Mouse (Mus musculus) left cerebral cortex, adult 11 months (tissue): ENCODE data around the gene Thada.

ENCODE experiments used
- DNase-seq: peaks from one replicate; pipeline ENCODE4 v3.0.0; 2022; ENCODE audit warnings: low spot score

Thada gene

DNA sequence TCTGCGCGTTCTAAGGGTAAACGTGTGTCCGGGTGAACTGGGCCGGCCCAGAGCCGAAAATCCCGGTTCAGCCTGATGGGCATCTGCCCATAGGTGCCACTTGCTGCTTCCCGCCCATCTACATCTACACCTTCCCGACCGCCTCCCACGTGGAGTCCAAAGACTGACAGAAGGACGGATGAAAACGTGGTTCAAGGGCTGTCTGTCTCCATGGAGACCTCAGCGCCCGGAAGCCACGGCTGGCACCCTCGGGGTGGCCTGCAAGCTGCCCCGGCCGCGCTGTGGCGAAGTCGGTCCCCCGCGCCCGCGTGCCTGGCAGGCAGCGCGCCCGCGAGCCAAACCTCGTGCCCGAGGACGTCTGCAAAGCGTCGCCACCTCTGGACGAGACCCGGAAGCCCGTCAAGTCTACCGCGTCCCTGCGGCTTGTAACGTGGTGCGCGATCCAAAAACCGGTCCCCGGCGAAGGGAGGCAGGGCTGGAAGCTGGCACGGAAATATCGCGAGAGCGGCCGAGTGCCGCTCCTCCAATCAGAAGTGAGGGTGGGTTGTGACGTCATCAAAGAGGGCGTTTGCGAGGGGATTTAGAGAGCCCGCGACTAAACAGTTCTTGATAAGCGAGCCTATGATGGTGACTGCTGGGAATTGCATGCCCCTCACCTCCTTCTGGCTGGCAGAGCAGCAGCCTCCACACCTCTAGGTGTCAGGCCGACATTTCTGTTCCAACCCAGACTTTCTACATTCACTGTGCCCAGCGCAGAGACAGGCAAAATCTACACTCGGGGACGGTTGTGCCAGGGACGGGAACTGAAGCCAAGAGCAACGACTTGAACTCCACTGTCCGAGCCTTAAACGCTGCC, at the start of gene Thada:
Gene Thada, minus strand, starts transcription at position 453 of the 856 bp plus-strand sequence.
- DNase-seq = peak; percentile 95

DNA sequence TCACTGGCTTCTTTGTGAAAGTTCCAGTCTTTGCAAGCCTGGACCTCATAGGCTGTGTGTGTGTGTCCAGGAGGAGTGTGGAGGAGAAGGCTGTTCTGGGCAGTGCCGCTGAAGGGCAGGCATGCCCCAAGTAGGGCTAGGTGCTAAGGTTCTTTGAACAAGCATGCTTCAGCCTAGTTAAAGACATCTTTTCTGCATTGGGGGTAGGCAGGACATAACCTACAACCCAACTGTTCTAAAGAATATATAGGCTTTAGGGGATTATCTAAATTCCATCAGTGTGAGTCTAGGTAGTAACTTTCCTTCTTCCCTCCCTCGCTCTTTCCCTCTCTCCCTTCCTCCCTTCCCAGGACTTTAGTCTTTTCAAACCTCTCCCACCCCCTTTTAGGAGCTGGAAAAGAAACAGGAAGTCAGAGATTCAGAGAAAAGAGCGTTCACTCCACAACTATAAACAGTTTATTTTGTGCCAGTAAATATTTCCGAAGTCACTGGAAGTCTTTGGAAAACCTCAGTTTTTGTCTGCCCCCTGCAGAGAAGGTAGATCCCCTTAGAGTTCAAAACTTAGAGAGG, 46.6 kb upstream of the Thada start:
- no peak for DNase-seq

DNA sequence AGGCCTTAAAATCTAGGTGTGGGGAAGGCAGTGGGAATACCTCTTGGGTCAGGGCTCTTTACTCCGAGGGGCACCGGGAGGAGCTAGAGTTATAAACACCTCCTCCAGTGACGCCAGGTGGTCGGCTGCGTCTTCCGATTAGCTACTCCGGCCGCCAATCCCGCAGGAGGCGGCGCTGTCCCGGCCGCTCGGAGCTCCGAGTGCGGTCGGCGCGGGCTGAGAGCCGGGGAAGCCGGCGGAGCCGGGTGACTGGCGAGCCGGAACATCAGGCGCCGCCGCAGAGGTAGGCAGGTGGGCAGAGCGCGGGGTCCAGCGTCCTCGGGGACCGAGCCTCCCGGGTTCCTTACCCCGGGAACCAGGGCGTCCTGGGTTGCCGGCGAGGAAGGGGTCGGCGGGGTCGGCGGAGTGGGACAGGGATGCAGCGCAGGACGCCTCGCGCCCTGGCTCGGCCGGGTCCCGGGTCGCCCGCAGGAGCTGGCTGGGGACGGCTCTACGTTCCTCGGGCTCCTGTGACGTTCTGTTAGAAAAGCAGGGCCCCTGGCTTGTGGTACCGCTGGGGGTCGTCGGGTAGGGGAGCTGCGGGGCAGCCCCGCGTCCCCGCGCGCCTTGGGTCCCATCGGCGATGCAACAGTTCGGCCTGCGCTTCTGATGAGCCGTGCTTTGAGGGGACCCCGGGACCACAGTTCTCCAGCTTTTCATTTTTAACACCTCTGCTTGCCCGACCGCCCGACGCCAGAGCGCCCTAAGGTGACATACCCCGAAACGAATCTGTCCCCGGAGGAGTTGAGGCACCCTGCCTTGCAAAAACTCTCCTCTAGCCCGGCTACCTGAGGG, 45.9 kb upstream of the Thada start, which contains the start of gene Plekhh2:
Gene Plekhh2, plus strand, starts transcription at position 214 of the 834 bp plus-strand sequence.
- DNase-seq = peak; percentile 44

DNA sequence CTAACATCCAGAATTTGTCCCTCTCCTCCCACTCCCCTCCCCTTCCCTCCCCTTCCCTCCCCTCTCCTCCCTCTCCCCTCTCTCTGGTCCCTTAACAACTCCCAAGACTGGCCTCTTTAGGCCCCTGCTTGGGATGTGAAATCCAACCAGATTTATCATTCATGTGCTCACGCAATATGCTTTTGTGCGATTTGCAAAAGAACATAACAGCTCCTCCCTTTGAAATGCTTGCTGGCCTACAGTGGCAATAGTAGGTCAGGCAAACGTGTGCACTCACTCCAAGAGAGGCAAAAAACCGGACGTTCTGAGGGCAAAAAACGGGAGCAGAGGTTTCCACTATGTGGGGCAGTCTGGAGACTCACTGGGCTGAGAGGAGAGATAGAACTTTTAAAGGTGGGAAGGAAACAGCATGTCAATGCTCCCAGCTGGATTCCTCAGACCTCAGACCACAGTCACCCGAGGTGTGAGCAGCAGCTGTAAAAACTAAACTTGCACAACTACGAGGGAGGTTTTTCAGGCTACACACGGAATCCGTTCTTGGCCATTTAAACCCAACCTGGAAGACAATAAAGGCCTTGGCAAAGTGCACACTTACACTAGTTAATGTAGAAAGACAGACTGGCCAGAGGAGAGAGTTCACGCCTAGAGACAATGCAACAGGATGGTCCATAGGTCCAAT, 45.1 kb upstream of the Thada start:
- DNase-seq = no peak

DNA sequence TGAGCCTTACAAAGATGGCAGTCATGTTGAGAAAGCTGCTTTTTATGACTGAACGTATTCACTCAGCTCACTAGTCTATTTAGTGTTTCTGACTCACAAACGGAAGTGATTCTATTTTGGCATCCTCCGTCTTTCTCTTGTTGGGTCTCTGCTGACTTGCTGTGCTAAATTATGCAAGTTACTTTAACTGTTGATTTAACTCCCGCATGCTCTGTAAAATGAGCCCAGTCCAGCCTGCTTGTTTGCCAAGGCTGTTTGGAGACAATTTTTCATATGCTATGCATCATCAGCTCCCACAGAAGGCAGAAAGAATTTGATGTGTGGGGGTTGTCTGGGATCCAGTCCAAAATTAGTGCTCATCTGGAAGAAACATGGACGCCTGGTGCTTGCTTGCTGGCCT, 44.4 kb upstream of the Thada start:
- DNase-seq = peak; percentile 44

DNA sequence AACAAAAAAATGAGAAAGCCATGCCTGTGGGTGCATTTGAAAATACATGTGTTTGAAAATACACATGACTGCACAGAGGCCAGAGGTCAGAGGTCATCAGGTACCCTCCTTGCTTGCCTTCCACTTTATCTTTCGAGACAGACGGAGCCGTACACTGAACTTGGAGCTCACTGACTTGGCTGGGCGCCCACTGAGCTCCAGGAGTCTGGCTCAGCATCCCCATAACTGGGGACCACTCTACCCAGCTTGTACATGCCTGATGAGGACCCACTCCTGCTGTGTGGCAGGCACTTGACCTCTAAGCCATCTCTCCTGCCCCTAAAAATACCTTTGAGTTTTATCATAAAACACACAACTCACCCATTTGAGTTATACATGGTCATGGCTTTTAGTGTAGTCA, 43.2 kb upstream of the Thada start:
- no peak for DNase-seq

DNA sequence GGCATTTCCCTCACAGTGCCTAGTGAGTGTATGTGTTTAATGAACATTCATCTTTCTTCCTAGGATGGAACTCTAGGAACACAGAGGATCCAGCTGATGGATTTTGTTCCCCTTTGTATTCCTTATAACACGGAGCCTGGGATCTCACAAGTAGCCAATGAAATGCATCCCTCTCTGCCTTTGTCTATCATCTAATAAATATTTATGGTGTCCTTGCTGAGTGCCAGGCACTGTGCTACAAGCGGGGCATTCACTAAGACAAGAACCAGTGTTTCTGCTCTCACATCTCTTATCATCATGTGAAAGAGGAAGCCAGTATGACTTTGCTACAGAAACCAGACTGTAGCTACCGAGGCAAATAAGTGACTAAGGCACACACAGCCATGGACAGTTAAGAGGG, 42.7 kb upstream of the Thada start:
- DNase-seq = no peak

DNA sequence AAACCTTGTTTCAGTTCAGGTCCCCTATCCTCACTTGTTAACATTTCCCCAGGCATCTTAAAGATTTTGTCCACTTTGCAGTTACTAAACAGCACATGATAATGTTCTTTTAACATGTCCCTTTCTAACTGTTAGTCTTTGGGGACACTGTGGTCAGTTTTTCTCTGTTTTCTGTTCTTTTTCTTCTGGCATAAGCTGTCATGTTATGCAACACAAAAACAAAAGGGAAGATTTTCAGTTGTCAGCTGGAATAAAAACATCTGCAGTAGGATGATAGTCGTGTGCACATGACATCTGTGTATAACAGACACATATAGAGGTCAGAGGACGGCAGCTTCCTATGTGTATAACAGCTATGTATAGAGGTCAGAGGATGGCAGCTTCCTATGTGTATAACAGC, 39.9 kb upstream of the Thada start:
- no peak for DNase-seq

DNA sequence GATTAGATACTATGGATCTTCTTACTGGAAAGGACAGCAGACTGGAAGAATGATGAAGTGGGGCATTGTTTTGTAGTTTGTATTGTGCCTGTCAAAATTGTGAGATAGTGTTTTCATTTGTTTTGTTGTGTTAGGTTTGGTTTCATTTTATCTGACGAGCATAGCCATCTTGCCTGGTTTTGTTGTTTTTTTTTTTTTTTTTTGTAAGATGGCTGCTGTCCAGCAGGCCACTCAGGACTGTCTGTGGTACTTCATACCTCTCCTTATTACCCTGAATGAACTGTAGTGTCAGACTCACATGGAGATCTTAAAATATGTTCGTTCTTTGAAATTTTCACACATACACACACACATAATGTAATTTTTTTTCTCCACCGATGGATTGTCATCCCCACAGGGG, 36.3 kb upstream of the Thada start:
- no peak for DNase-seq

DNA sequence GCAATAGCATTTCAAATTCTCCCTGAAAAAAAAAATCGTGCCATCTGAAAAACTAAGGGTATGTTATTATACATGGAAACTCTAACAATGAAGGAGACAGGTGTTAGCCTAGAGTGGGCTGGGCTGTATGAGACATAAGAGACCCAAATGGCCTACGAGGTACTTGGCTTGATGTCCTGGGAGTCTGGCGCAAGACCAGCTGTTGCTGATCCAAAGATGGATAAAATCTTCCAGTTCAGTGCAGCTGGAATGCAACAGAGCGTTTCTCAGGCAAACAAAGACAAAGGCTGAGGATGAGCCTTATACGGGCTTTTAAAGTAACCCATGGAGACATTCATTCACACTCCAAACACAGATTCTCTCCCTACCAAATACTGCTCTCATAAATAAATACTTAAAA, 32.6 kb upstream of the Thada start:
- DNase-seq = no peak

DNA sequence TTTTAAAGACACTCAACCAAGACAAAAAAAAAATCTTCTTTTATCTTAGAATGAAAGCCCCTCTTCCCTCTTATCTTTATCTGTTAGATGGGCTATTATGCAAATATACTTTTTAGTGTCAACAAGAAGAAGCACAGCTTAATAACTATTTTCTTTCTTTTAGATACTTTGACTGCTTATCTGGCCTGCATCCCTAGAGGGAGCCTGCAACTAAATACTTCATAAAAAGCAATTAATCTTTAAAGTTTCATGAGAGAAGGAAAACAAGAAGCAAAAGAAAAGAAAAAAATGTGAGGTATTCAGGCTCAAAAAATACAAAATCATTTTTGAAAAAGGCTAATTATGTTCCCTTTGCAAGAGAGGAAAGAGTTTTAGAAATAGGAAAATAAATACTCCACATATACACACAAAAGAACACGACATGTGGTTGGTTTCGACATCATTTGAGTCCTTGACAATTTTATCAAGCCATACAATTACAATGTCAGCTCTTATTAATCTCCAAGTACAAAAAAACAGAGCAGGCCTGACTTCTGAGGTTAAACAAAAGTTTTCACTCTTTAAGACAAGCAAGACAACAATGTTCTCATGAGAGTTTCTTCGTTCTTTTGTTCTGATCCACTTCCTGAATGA, 32.1 kb upstream of the Thada start:
- DNase-seq = no peak

DNA sequence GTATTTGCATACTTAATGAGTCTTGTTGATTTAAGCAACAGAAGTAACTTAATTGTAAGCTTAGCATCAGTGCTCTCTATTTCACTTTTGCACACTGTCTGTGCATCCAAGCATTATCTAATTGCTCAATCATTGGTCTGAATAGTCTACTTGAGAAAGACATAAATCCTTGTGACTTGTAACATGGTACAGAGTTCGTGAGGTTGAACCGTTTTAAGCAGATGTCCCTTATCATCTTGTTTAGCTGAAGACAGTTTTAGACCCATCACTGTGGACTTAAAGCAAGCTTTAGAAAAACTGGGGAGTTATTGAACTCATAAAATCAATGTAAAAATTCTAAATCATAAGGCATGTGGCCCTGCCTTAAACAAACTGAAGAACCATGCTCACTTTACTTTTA, 31.6 kb upstream of the Thada start:
- no peak for DNase-seq

DNA sequence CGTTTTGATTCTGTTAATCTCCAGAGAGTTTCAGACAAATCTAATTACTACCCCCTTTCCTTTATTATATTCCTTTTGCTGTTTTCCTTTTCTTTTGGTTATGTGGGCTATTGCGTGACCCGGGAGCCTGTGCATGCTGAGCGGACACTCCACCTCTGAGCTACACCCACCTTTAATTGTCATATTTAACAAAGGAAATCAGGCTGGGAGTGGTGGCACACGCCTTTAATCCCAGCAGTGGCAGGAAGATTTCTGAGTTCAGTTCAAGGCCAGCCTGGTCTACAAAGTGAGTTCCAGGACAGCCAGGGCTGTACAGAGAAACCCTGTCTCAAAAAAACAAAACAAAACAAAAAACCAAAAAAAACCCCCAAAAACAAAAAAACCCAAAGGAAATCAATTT, 31.0 kb upstream of the Thada start:
- no peak for DNase-seq

DNA sequence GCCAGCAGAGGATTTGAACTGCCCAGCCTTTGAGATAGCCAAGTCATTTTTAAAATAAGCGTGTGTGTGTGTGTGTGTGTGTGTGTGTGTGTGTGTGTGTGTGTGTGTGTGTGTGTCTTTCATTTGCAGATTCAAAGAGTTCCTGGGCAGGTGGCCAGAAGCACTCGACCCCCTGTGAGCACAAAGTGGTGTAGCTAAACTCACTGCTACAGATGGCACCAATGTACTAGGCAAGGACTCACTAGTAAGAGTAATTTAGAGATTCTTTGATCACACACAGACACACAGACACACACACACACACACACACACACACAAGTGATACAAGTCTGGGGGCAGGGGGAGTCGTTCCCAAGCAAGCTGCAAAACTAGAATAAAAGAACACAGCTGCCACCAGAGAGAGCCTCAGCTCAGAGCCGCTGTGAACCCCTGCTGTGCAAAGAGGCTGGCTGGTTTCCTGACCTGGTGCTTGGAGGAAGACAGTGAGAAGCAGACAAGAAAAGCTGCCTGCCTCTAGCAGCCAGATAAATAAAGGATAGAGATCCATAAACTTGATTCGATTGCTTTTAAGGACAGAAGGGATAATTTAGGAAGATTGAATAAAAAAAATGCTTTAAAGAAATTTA, 26.4 kb upstream of the Thada start:
- no peak for DNase-seq

DNA sequence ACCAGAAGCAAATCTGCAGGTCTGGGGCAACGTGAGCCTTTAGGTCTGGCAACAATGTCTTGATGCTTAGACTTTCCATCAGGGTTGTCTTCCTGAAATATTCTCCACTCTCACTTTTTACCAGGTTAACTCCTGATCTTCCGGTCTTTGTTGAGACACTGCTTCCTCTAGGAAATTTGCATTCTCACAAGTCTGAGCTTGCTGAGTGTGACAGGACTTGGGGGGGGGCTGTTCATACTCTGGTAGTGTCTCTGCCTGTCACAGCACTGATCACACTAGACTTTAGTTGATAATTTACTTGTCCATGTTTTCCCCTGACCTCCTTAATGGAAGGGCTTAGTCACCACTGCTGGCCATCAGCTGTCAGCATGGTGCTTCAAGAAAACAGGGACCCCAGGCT, 21.4 kb upstream of the Thada start:
- DNase-seq = no peak

DNA sequence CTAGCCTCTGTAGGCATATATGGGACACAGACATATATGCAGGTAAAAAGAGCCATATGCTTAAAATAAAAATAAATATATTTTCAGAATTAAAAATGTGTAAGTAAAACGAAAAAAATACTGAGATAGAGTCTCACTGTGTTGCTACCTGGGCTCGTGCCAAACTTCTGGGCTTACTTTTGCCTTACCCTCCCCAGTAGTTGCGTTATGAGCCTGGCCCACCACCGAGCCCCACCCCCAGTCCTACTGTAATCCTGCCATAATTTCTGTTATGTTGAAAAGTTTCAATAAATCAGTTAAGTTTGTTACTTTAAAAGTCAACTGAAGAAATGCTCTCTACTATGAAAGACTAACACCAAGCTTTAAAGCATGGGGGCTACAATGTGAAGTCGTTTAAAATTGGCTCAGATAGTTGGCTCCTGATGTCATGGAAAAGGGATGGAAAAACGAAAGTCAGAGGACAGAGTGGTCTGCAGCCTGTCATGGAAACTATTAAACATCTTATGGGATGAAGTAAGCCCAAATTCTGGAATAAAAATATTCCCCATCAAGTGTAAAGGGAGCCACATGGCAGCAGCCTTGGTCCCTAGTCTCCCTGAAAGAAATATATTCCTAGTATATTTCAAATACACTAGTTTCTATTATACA, 17.8 kb upstream of the Thada start:
- DNase-seq = no peak

DNA sequence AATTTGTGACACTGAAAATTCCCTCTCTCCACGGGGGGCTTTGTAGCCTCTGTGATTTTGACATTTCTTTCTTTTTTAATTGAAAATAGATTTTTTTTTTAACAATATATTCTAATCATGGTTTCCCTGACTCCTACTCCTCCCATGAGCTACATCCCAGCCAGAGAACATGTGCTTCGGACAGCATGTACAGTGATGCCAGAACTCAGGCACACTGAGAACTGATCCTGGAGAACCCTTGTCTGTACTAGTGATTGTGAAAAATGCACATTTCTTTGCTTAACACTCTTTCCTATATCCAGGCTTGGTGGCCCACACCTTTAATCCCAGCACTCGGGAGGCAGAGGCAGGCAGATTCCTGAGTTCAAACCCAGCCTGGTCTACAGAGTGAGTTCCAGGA, 16.8 kb upstream of the Thada start:
- DNase-seq = no peak

DNA sequence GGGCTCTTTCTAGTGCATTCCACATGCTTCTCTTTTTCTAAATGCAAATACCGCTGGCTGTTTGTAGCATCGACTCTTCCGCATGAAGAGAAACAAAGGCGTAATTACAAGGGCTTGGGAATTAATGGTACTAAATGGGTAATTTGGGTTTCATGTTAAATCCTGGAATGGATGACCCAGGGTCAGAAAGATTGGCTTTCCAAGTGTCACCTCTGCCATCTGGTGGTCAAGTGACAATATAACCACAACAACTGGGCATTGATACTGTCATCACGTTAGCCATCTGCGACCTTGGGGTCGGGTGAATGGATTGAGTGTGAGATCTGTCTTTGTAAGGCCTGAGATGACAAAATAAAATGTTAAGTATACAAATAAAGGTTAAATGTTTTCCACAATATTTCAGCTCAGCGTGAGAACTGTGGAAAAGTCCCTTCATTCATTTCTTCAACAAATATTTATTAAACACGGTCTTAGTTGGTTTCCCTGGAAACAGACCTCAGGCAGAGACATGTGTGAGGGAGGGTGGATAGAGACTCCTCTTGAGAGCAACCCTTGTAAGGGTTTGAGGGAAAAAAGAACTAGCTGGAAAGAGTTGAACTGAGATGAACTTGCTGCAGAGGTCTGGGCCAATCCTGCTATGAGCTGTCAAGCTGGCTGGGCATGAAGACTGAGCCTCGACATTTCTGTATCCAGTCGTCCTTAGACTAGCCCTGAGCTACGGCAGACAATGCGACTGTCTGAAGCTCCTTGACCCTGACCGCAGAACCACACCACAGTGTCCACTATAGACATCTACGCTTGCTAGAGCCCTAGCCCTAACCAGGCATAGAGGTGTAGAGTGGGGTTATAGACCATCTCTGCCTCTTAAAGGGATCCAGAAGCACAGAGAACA, 14.7 kb upstream of the Thada start:
- no peak for DNase-seq

DNA sequence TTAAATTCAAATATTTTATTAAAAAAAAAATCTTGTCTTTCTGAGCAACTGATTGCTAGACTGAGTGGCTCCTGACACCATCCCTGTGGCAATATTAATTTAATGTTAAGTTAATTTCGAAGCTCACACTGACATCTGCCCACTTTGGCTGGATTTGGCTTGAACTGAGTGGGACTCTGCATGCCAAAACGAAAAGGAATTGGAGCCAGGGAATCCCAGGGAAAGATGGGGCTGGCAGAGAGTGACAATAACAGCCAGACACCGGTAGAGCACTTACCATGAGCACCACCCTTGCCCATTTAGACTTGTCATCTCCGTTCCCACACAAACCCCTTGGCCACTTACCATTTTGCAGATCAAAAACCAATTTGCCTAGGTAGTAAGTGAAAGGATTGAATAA, 12.3 kb upstream of the Thada start:
- DNase-seq = no peak

DNA sequence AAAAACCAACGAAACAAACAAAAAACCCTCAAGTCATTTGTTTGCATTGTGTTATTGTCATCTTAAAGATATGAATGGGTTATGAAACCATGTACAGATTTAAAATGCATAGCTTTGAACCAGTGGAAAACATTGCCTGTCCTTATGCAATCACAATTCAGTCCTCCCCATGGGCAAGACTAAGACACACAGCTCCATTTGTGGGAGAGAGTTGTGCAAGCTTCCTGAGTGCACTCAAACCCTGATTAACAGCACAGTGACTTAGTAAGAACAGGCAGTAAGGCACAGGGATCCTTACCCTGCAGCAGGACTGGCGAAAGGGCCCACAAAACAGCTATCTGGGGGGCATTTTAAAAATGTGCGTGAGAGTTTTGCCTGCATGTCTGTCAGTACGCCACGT, 11.2 kb upstream of the Thada start:
- DNase-seq = no peak
